Mouse (Mus musculus): Measurements from ENCODE around the gene Olfr60. TPM values are rescaled to one million over a fixed set of nuclear protein-coding genes. Genes with fewer than 3 reads are reported as not detected.

Olfr60 gene
- not detected in 2 replicates for total RNA-seq (2015; ENCODE audit: low replicate concordance)
- total RNA-seq (2017; ENCODE audit: low replicate concordance): not detected in 2 replicates

DNA sequence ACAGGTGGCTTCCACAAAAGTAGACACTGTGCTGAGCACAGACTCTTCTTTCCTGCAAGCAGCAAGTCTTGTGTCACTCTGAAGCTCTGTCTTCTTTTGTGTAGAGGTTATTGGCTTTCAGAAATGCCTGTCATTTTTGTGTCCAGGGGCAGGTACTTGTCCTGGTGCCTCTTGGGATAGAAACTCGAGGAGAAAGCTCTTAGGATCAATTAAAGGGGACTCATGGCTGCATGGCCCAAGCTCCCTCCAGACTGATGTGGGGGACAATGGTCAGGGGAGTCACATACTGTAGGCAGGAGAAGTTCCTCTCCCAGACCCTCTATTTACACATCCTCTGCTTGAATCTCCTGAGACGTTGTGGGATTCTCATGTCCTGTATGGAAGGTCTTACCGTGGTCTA, at the start of gene Olfr60:
Olfr60 (minus strand) TSS at position 101 of the 400 bp plus-strand sequence.
- ATAC-seq (replicated peaks; ENCODE audit: low FRiP score, poor library complexity, severe bottlenecking): no peak

DNA sequence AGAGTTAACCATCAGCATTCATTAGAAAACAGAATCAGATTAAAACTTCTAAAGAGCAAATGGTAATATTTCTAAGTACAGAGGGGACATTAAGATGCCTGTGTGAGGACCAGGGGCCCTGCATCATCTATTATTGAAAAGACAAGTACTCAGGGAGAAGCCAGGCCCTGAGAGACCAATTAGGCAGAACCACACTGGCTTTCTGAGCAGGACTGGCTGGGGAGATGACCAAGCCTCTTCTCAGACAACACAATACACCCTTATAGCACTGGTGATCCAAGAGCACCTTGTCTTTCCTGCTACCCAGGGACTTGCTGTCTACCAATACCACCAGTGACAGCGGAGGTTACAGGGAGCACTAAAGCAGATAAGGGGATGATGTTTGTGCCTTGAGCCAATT, 41.3 kb upstream of the Olfr60 start, which contains the start of gene Olfr531:
Olfr531 (minus strand) TSS at position 101 of the 400 bp plus-strand sequence.
- no peak for ATAC-seq (replicated peaks; ENCODE audit: low FRiP score, poor library complexity, severe bottlenecking)

DNA sequence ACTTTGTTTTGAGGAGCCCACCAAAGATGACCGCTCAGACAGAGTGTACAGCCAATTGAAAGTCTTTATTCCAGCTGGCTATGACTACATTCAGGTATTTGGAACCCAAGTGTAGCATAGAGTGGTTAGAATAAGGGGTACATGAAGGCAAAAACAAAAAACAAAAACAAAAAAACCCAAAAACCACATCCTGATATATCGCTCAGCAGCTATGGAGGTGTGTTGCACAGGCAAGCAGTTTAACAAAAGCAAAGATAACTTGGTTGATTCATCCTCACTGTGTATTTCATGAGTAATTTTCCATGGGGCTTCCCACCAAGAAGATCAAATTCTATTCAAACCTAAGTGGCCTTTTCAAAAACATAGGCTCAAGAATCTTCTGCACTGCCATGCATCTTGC, 15.4 kb upstream of the Olfr60 start:
- no peak for ATAC-seq (replicated peaks; ENCODE audit: low FRiP score, poor library complexity, severe bottlenecking)

DNA sequence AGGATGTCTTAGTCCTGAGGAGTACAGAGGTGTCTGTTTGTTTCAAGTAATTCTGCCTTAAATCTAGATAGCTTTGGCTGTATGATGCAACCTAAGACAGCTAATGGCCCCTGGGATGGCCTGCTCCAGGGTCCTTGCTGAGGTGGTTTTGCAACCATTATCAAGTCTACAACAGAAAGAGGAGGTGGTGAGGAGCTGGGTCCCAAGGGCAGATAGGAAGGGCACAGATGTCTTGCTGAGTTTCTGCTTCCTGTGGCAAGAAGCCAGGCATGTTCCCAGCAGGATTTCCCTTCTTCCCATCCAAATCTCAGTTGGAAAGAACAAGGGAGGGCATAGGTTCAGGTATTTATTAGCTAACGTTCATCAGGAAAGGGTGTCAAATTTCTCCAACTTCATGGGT, 14.8 kb upstream of the Olfr60 start, which contains the start of gene Olfr530:
Olfr530 (minus strand) TSS at position 101 of the 400 bp plus-strand sequence.
- no peak for ATAC-seq (replicated peaks; ENCODE audit: low FRiP score, poor library complexity, severe bottlenecking)

DNA sequence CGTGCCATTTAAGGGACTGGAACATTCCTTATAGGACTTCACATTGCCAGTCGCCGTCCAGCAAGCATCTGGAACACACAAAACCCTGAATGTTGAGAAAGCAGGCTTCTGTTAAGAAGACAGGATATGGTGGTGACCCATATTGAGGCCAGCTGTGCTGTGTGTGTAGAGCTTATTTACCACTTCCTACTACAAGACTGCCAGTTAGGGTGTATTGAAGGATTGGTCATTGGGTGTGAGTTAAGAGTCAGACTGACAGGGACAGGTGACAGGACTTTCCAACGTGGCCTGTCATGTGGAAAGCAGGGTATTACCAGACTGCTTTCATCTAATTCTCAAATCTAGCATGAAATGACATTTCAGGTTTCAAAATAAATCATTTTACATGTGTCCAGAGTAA, 12.8 kb upstream of the Olfr60 start:
- ATAC-seq (replicated peaks; ENCODE audit: low FRiP score, poor library complexity, severe bottlenecking): no peak

DNA sequence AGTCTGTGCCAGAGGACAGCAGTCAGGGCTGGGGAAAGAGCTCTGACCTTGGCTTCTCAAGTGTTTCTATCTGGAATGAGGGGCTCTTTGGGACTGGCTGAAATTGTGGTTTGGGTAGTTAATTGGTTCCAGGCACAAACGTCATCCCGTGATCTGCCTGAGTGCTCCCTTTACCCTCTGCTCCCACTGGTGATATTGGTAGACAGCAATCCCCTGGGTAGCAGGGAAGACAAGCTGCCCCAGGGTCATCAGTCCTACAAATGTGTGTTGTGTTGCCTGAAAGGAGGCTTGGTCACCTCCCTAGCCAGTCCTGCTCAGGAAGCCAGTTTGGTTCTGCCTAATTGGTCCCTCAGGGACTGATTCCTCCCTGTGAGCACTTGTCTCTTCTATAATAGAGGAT, 27.8 kb downstream of the Olfr60 start, which contains the start of gene Olfr527:
Olfr527 (plus strand) TSS at position 301 of the 400 bp plus-strand sequence.
- no peak for ATAC-seq (replicated peaks; ENCODE audit: low FRiP score, poor library complexity, severe bottlenecking)

DNA sequence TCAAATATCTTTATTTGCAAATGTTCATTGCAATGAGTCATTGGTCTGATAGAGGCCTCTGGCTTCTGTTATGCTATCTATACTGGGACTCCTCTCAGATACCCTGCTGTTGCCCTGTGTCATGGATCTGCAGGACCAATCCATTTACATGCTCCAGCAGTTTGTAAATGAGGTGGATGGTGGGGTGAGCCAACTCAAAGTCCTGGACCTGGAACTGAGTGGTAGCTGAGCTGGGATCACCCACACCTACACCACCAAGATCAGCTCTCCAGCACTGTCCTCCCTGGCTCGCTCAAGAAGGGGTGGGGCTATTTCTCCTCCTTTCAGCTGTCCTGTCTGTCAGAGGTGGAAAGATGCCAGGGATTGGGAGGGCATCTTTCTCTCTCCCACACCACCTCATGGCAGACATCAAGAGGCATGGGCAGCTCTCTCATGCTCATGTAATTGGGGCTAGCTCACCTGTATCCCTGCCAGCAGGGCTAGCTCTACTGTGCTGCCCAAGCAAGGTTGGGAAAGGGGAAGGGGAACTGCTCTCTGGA, 31.6 kb downstream of the Olfr60 start:
- no peak for ATAC-seq (replicated peaks; ENCODE audit: low FRiP score, poor library complexity, severe bottlenecking)

DNA sequence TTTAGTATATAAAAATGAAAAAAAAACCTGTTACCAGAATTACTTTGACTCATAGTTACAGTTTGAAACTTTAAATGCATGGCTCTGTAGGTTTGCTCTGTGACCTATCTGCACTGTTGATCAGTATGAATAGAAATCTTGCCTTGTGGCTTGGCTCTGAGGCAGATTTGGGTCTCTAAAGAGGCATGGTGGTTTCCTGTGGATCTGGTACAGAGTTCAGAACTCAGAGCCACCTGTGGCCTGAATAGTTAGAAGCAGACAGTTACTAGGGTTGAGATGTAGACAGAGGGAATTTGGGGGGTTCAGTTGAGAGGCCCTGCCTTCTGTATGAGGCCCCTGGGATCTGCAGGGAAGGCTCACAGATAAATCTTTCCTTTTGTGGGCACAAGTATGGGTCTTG, 40.3 kb downstream of the Olfr60 start:
- no peak for ATAC-seq (replicated peaks; ENCODE audit: low FRiP score, poor library complexity, severe bottlenecking)

DNA sequence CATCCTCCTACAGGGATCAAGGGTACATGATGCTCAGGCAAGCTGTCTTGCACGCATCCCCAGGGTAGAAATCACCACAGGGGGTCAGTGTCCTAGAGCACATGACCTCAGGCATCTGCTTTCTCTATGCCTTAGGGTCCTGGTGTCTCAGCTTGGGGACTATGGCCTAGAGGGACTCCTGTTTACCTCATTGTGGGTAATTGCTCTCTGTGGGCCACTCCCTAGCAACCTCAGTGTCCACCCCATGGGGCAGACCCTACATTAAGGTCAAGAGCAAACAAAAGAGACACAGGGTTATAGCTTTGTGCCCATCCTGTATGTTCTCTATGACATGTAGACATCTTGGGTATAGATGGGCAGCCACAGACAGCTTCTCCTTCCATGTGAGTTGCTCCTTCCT, 40.9 kb downstream of the Olfr60 start, which contains the start of gene Olfr525:
Olfr525 (plus strand) TSS at position 301 of the 400 bp plus-strand sequence.
- ATAC-seq (replicated peaks; ENCODE audit: low FRiP score, poor library complexity, severe bottlenecking): no peak

DNA sequence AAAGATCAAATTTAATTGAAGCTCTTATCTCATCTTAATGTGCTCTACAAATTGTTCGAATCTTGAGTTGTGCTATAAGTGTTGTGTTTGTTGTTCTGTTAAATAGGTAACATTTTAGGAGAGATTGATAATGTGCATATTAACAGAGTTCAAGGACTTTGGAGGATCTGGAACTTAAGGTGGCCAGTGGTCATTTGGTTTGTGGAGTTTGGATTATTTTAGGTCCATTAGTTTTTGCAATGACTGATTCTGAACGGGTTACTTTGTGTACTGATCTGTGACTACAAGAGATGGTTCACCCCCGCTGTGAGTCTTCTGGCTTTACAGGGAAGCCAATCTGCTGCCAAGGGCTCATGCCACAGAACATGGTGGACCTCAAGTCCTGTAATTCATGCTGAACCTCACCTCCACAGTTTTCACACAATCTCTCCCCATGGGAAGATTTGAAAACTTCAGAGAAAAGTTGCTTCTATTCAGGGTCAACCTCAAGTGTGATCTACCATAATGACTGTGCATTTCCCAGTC, 41.5 kb downstream of the Olfr60 start:
- no peak for ATAC-seq (replicated peaks; ENCODE audit: low FRiP score, poor library complexity, severe bottlenecking)

DNA sequence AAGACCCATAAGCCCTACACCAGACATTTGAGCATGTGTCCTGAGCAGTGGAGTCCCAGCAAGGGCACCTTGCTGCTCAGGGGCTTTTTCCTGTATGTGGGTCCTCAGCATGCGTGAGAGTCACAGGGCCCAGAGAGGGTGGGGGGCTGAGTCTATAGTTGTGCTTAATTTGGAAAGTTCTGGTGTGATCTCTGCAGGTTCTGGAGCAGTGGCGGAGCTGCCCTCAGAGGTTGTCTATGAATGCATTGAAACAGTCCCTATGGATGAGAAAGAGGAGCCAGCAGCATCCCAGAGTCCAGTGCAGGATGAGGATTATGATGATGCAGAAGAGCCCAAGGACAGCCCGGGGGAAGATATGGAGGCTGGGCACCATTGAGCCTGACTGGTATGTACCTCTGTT, 62.1 kb downstream of the Olfr60 start:
- ATAC-seq (replicated peaks; ENCODE audit: low FRiP score, poor library complexity, severe bottlenecking): no peak

DNA sequence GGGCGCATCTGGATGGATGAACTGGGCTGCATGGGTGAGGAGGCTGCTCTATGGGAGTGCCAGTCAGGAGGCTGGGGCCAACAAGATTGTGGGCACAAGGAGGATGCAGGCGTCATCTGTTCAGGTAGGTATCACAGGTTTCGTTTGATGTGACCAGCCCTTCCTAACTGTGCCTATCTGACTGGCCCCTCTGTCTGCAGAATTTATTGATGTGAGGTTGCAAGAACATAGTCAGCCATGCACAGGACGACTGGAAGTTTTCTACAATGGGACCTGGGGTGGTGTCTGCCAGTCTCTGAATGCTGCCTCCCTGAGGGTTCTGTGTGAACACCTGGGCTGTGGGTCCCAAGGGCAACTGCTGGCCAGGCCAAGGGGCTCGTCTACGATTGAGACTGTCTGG, 64.6 kb downstream of the Olfr60 start:
- no peak for ATAC-seq (replicated peaks; ENCODE audit: low FRiP score, poor library complexity, severe bottlenecking)

DNA sequence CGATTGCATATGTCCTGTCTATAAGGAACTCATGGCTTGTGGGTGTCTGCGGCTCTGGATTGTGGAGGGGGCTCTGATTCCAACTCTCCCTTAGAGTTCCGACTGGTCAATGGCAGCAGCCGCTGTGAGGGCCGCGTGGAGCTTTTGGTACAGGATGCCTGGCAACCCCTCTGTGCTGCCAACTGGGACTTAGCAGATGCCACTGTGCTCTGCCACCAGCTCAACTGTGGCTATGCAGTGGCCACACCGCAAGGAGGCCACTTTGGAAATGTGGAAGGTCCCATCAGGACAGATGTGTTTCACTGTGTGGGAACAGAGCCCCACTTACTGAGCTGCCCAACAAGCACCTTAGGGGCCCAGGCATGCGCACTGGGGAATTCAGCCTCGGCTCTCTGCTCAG, 65.7 kb downstream of the Olfr60 start:
- no peak for ATAC-seq (replicated peaks; ENCODE audit: low FRiP score, poor library complexity, severe bottlenecking)

Other genes starting within 250 kb of the Olfr60 start
- gene Paox, start 245.9 kb downstream of the Olfr60 start, total RNA-seq (2015; ENCODE audit: low replicate concordance): 6.8 TPM in 1 of 2 replicates, not detected in the other
- 2.0 and 2.8 TPM in 2 replicates for gene Paox, start 245.9 kb downstream of the Olfr60 start, total RNA-seq (2017; ENCODE audit: low replicate concordance)
- 16.2 and 20.1 TPM in 2 replicates for gene Echs1, start 245.2 kb downstream of the Olfr60 start, total RNA-seq (2015; ENCODE audit: low replicate concordance)
- gene Echs1, start 245.2 kb downstream of the Olfr60 start, total RNA-seq (2017; ENCODE audit: low replicate concordance): 8.6 and 12.6 TPM in 2 replicates
- 7.6 TPM in 1 of 2 replicates, not detected in the other for gene Mtg1, start 224.1 kb downstream of the Olfr60 start, total RNA-seq (2015; ENCODE audit: low replicate concordance)
- 1.4 TPM in 1 of 2 replicates, not detected in the other for gene Mtg1, start 224.1 kb downstream of the Olfr60 start, total RNA-seq (2017; ENCODE audit: low replicate concordance)
- gene Sprn, start 206.8 kb downstream of the Olfr60 start, total RNA-seq (2015; ENCODE audit: low replicate concordance): not detected in 2 replicates
- gene Sprn, start 206.8 kb downstream of the Olfr60 start, total RNA-seq (2017; ENCODE audit: low replicate concordance): not detected in 2 replicates
- gene Olfr522, start 196.9 kb downstream of the Olfr60 start, total RNA-seq (2015; ENCODE audit: low replicate concordance): not detected in 2 replicates
- not detected in 2 replicates for gene Olfr522, start 196.9 kb downstream of the Olfr60 start, total RNA-seq (2017; ENCODE audit: low replicate concordance)
- not detected in 2 replicates for gene Olfr523, start 188.5 kb downstream of the Olfr60 start, total RNA-seq (2015; ENCODE audit: low replicate concordance)
- gene Olfr523, start 188.5 kb downstream of the Olfr60 start, total RNA-seq (2017; ENCODE audit: low replicate concordance): not detected in 2 replicates
- not detected in 2 replicates for gene Olfr524, start 155.7 kb downstream of the Olfr60 start, total RNA-seq (2015; ENCODE audit: low replicate concordance)
- gene Olfr524, start 155.7 kb downstream of the Olfr60 start, total RNA-seq (2017; ENCODE audit: low replicate concordance): not detected in 2 replicates
- gene Cd163l1, start 143.4 kb downstream of the Olfr60 start, total RNA-seq (2015; ENCODE audit: low replicate concordance): not detected in 2 replicates
- gene Cd163l1, start 143.4 kb downstream of the Olfr60 start, total RNA-seq (2017; ENCODE audit: low replicate concordance): not detected in 2 replicates
- 0.42 TPM in 1 of 2 replicates, not detected in the other for gene 5830411N06Rik, start 114.4 kb downstream of the Olfr60 start, total RNA-seq (2015; ENCODE audit: low replicate concordance)
- not detected in 2 replicates for gene 5830411N06Rik, start 114.4 kb downstream of the Olfr60 start, total RNA-seq (2017; ENCODE audit: low replicate concordance)
- not detected in 2 replicates for gene Olfr525, start 40.8 kb downstream of the Olfr60 start, total RNA-seq (2015; ENCODE audit: low replicate concordance)
- not detected in 2 replicates for gene Olfr525, start 40.8 kb downstream of the Olfr60 start, total RNA-seq (2017; ENCODE audit: low replicate concordance)
- not detected in 2 replicates for gene Olfr527, start 27.7 kb downstream of the Olfr60 start, total RNA-seq (2015; ENCODE audit: low replicate concordance)
- gene Olfr527, start 27.7 kb downstream of the Olfr60 start, total RNA-seq (2017; ENCODE audit: low replicate concordance): not detected in 2 replicates
- not detected in 2 replicates for gene Olfr530, start 14.7 kb upstream of the Olfr60 start, total RNA-seq (2015; ENCODE audit: low replicate concordance)
- gene Olfr530, start 14.7 kb upstream of the Olfr60 start, total RNA-seq (2017; ENCODE audit: low replicate concordance): not detected in 2 replicates
- gene Olfr531, start 41.2 kb upstream of the Olfr60 start, total RNA-seq (2015; ENCODE audit: low replicate concordance): not detected in 2 replicates
- not detected in 2 replicates for gene Olfr531, start 41.2 kb upstream of the Olfr60 start, total RNA-seq (2017; ENCODE audit: low replicate concordance)
- not detected in 2 replicates for gene Olfr532, start 60.0 kb upstream of the Olfr60 start, total RNA-seq (2015; ENCODE audit: low replicate concordance)
- not detected in 2 replicates for gene Olfr532, start 60.0 kb upstream of the Olfr60 start, total RNA-seq (2017; ENCODE audit: low replicate concordance)
- not detected in 2 replicates for gene Olfr533, start 101.7 kb upstream of the Olfr60 start, total RNA-seq (2015; ENCODE audit: low replicate concordance)
- gene Olfr533, start 101.7 kb upstream of the Olfr60 start, total RNA-seq (2017; ENCODE audit: low replicate concordance): not detected in 2 replicates
- gene Olfr535, start 122.5 kb upstream of the Olfr60 start, total RNA-seq (2015; ENCODE audit: low replicate concordance): not detected in 2 replicates
- gene Olfr535, start 122.5 kb upstream of the Olfr60 start, total RNA-seq (2017; ENCODE audit: low replicate concordance): not detected in 2 replicates
- not detected in 2 replicates for gene Olfr536, start 145.7 kb upstream of the Olfr60 start, total RNA-seq (2015; ENCODE audit: low replicate concordance)
- gene Olfr536, start 145.7 kb upstream of the Olfr60 start, total RNA-seq (2017; ENCODE audit: low replicate concordance): not detected in 2 replicates
- gene Olfr538, start 206.2 kb upstream of the Olfr60 start, total RNA-seq (2015; ENCODE audit: low replicate concordance): not detected in 2 replicates
- gene Olfr538, start 206.2 kb upstream of the Olfr60 start, total RNA-seq (2017; ENCODE audit: low replicate concordance): not detected in 2 replicates
- not detected in 2 replicates for gene Olfr46, start 239.6 kb upstream of the Olfr60 start, total RNA-seq (2015; ENCODE audit: low replicate concordance)
- gene Olfr46, start 239.6 kb upstream of the Olfr60 start, total RNA-seq (2017; ENCODE audit: low replicate concordance): 0.08 and 0.26 TPM in 2 replicates